Mouse (Mus musculus) intestine, postnatal 0 days (tissue): Measurements from ENCODE around the gene Traf3. TPM values are rescaled to one million over a fixed set of nuclear protein-coding genes. Genes with fewer than 3 reads are reported as not detected.

Experiments
- ATAC-seq: fragments of 200-750 bp; cut with Nextera tagmentation; 2 replicates; pipeline ENCODE4 v1.8.0; 2017; ENCODE audit warnings: mild to moderate bottlenecking, moderate TSS enrichment, moderate library complexity
- H3K27ac ChIP-seq: fragments of 300-500 bp; sonication (generic); 2 replicates; pipeline ENCODE4 v1.5.1; 2014; ENCODE audit warnings: mild to moderate bottlenecking, low read depth, low read length, moderate library complexity
- H3K27me3 ChIP-seq: fragments of 300-500 bp; sonication (generic); replicated peaks from 2 replicates; pipeline ENCODE4 v1.6.1; 2014; ENCODE audit warnings: low read length, mixed read lengths; ENCODE audit not compliant: control insufficient read depth, insufficient read depth
- H3K36me3 ChIP-seq: fragments of 300-500 bp; sonication (generic); 2 replicates; pipeline ENCODE4 v1.6.1; 2014; ENCODE audit warnings: mild to moderate bottlenecking, moderate library complexity; ENCODE audit not compliant: control insufficient read depth, insufficient read depth
- H3K4me1 ChIP-seq: fragments of 300-500 bp; sonication (generic); replicated peaks from 2 replicates; pipeline ENCODE4 v1.6.1; 2014; ENCODE audit warnings: antibody characterized with exemption, low read length, mixed read lengths; ENCODE audit not compliant: control insufficient read depth, insufficient read depth
- H3K4me2 ChIP-seq: fragments of 300-500 bp; sonication (generic); replicated peaks from 2 replicates; pipeline ENCODE4 v1.6.1; 2014; ENCODE audit warnings: low read depth, mild to moderate bottlenecking, moderate library complexity
- H3K4me3 ChIP-seq: fragments of 300-500 bp; sonication (generic); 2 replicates; pipeline ENCODE4 v1.5.1; 2014; ENCODE audit warnings: low read depth, low read length
- H3K9ac ChIP-seq: fragments of 300-500 bp; sonication (generic); 2 replicates; pipeline ENCODE4 v1.6.1; 2014; ENCODE audit warnings: mild to moderate bottlenecking, low read depth, low read length
- H3K9me3 ChIP-seq: fragments of 300-500 bp; sonication (generic); 2 replicates; pipeline ENCODE4 v1.6.1; 2016; ENCODE audit warnings: mixed run types; ENCODE audit not compliant: control insufficient read depth
- CTCF ChIP-seq: sonication (generic); IDR thresholded peaks from 2 replicates; pipeline ENCODE4 v1.5.1; 2016; ENCODE audit warnings: low read depth, mild to moderate bottlenecking, control low read depth, antibody characterized with exemption, moderate library complexity
- WGBS: fragments of 180-500 bp; shearing (Covaris S2); extraction: QIAGEN DNeasy Blood & Tissue Kit; methylation state at CpG from one replicate; pipeline ENCODE4 v1.1.7; 2014; 5-methylcytosine and 5-hydroxymethylcytosine counted together
- polyA plus RNA-seq: library from polyadenylated mRNA; unstranded; fragments of >200 nt; fragmentation: Nextera tagmentation; extraction: Ambion mirVana; gene quantifications from 2 replicates; pipeline ENCODE4 v1.2.1, GENCODE M21; 2015

Gene Traf3
- polyA plus RNA-seq, 1 experiment from 2014 or later, result 4.0 TPM

DNA sequence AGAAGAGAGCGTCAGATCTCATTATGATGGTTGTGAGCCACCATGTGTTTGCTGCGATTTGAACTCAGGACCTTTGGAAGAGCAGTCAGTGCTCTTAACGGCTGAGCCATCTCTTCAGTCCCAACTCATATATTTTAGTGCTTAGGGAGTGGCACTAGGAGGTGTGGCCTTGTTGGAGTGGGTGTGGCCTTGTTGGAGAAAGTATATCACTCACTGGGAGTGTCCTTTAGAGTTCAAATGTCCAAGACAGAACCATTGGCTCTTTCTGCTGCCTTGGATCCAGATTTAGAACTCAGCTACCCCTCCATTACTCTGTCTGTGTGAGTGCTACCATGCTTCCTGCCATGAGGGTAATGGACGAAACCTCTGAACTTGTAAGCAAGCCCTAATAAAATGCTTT is 67.6 kb downstream of the Traf3 start:
- no peak overlapping the region for H3K4me3 ChIP-seq
- TF ChIP-seq CTCF, result no peak
- H3K4me1 ChIP-seq, result no peaks in the 10 kb centered on the region; the same call in 1 of the 2 replicates
- H3K36me3 ChIP-seq, result peaks cover 6% of the 10 kb centered on the region; the same call in 1 of the 2 replicates
- H3K27ac ChIP-seq, result no peak overlapping the region
- H3K27me3 ChIP-seq, result no peaks in the 10 kb centered on the region
- H3K9ac ChIP-seq, result no peak overlapping the region
- peak; percentile 78 for ATAC-seq
- H3K4me2 ChIP-seq, result no peak overlapping the region
- no peaks in the 10 kb centered on the region for H3K9me3 ChIP-seq
- WGBS, result 75% methylated on average over 4 of the region's 4 CpGs

DNA sequence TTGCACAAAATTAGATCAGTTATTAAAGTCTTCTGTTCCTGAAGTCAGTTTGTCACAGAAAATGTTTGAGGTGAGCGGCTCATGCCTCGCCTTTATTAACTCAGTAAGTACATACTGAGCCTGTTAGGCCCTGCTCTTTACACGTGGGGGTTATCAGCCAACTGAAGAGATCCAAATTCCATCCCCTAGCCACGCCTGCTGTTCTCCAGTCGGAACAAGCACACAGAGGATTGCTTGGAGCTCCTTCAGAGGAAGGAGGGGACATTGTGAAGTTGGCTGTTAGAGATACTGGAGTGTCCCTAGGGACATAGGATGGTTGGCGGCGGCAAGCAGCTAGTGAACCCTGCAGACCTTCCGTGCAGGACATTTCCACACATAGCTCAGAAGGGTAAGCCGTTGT is 68.2 kb downstream of the Traf3 start:
- Histone ChIP-seq H3K4me1 (no peaks in the 10 kb centered on the region; the same call in 1 of the 2 replicates), H3K9me3 (no peaks in the 10 kb centered on the region)
- 55% methylated on average over 9 of the region's 9 CpGs for WGBS

DNA sequence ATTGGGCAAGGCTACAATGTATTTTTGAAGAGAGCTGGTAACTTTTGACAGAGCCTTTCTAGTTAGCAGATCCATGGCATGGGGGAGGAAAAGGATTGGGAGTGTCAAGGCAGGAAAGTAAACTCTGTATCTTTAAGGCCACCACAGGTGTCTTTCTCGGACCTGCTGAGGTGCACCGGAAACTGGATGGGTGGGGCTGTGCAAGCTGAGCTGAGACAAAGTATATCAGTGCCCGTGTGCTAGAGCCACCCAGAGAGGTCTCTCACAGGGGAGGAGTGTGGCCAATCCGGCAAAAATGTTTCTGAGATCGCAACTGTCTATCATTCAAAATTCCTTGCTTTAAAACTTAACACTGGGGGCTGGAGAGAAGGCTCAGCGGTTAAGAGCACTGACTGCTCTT is 69.5 kb downstream of the Traf3 start:
- H3K9ac ChIP-seq, result no peak overlapping the region
- WGBS, result 69% methylated on average over 6 of the region's 6 CpGs
- H3K36me3 ChIP-seq, result peaks cover 6% of the 10 kb centered on the region; the same call in 1 of the 2 replicates
- no peak overlapping the region for H3K4me2 ChIP-seq
- H3K4me1 ChIP-seq, result no peaks in the 10 kb centered on the region; the same call in 1 of the 2 replicates
- no peaks in the 10 kb centered on the region for H3K27me3 ChIP-seq
- no peak for TF ChIP-seq CTCF
- no peak overlapping the region for H3K27ac ChIP-seq
- no peaks in the 10 kb centered on the region for H3K9me3 ChIP-seq
- no peak for ATAC-seq
- H3K4me3 ChIP-seq, result no peak overlapping the region

More for the DNA sequence above, 68.2 kb downstream of the Traf3 start:
- no peak for TF ChIP-seq CTCF
- Histone ChIP-seq H3K9ac (no peak overlapping the region), H3K36me3 (peaks cover 6% of the 10 kb centered on the region; the same call in 1 of the 2 replicates), H3K27ac (no peak overlapping the region), H3K4me2 (no peak overlapping the region), H3K27me3 (no peaks in the 10 kb centered on the region), H3K4me3 (no peak overlapping the region)
- peak; percentile 78 for ATAC-seq

DNA sequence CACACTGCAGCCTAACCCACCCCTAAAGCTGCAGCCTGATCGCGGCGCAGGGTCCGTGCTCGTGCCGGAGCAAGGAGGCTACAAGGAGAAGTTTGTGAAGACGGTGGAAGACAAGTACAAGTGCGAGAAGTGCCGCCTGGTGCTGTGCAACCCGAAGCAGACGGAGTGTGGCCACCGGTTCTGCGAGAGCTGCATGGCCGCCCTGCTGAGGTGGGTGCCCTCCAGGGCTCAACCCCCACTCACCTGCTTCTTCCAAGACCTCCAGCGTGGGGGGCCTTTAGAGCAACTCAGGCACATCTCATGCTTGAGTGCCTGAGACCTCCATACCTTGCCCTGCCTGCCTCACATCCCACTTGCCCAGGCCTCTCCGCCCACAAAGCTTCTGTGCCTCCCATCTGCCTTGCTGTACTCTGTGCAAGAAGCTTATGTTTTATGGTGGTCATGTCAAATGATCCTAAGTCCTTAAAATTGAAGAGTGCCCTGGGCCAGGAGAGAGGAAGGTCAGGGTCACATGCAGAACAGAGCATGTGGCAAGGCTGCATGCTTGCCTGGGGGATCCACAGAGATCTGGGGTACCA is 71.5 kb downstream of the Traf3 start:
- no peak overlapping the region for H3K4me3 ChIP-seq
- no peak for TF ChIP-seq CTCF
- H3K27ac ChIP-seq, result no peak overlapping the region
- no peaks in the 10 kb centered on the region; the same call in 1 of the 2 replicates for H3K4me1 ChIP-seq
- WGBS, result 97% methylated on average over 16 of the region's 16 CpGs
- H3K9me3 ChIP-seq, result no peaks in the 10 kb centered on the region
- no peak overlapping the region for H3K9ac ChIP-seq
- no peak for ATAC-seq
- H3K36me3 ChIP-seq, result peaks cover 6% of the 10 kb centered on the region; the same call in 1 of the 2 replicates
- no peak overlapping the region for H3K4me2 ChIP-seq
- no peaks in the 10 kb centered on the region for H3K27me3 ChIP-seq

DNA sequence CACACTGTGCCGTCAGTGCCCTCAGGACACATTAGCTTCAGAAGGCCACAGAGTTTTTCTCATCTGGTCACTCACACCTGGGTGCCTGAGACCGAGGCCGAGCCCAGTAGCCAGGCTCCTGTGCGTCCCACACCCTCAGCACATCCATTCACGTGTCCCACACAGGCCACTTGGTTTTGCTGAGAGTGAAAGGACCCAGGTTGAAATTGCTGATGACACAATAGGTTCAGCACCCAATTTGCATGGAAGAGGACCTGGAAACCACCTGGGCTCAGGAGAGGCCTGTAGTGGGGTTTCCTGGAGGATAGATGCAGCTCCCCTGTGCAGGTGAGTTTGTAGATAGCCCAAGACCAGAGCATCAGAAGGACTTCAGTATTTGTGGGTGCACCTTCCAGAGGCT is 72.2 kb downstream of the Traf3 start:
- no peak for ATAC-seq

DNA sequence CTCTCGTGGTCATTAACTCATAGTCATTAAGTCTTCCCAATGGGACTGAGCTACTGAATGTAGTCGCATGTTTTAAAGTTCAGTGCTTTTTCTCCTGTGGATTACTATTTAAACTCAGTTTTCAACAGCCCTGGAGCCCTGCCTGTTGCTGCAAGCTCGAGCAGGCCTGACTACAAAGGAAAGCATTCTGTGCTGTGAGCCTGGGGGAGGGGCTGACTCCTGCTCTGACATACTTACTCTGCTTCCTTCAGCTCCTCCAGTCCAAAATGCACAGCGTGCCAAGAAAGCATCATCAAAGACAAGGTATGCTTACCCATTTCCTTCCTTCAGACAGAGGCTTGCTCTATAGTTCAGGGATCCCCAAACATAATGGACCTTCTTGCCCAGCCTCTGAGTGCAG is 72.6 kb downstream of the Traf3 start:
- no peaks in the 10 kb centered on the region for H3K9me3 ChIP-seq
- H3K27me3 ChIP-seq, result no peaks in the 10 kb centered on the region
- WGBS, result 67% methylated on average over 4 of the region's 4 CpGs
- no peaks in the 10 kb centered on the region; the same call in 1 of the 2 replicates for H3K4me1 ChIP-seq
- ATAC-seq, result no peak
- H3K4me2 ChIP-seq, result no peak overlapping the region
- no peak overlapping the region for H3K4me3 ChIP-seq
- H3K9ac ChIP-seq, result no peak overlapping the region
- no peak for TF ChIP-seq CTCF
- peaks cover 12% of the 10 kb centered on the region; the same call in 1 of the 2 replicates for H3K36me3 ChIP-seq
- no peak overlapping the region for H3K27ac ChIP-seq

More for the DNA sequence above, 72.2 kb downstream of the Traf3 start:
- no peak overlapping the region for H3K27ac ChIP-seq
- no peaks in the 10 kb centered on the region for H3K27me3 ChIP-seq
- no peaks in the 10 kb centered on the region for H3K9me3 ChIP-seq
- H3K4me3 ChIP-seq, result no peak overlapping the region
- peaks cover 10% of the 10 kb centered on the region; the same call in 1 of the 2 replicates for H3K36me3 ChIP-seq
- no peak overlapping the region for H3K9ac ChIP-seq
- 95% methylated on average over 5 of the region's 5 CpGs for WGBS
- no peak for TF ChIP-seq CTCF
- H3K4me1 ChIP-seq, result no peaks in the 10 kb centered on the region; the same call in 1 of the 2 replicates
- no peak overlapping the region for H3K4me2 ChIP-seq
